Mouse (Mus musculus): ENCODE data around the gene Ncoa6. TPM values are rescaled to one million over a fixed set of nuclear protein-coding genes. Genes with fewer than 3 reads are reported as not detected.
"Not testable (repeated sequence)": the region's sequence is repeated elsewhere in the genome, so short reads cannot be mapped to it uniquely, and the experiment has no call there.

Ncoa6 gene
- polyA plus RNA-seq, 1 experiment: 44.1 TPM

DNA sequence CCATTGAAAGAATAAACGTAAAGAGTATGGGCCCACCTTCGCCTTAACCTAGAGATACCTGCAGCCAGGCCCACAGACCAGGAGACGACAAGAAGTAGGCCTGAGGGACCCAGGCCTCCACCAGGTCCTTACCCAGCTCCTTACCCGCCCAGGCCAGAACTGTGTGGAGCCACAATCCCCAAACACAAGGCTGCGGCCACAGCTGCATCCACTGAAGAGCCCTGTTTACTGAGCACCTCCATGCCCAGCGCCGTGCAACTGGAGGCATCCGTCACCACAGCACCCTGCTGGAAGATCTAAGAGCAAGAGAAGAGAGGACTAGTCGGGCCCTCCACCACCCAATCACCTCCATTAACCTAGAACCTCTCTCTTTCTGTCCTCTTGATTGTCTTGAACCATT lies 32.1 kb upstream of the Ncoa6 start:
- H3K4me3 ChIP-seq (ENCODE audit: insufficient read depth, low read depth, low read length): no peak overlapping the region
- peaks cover 28% of the 10 kb centered on the region for H3K4me1 ChIP-seq (ENCODE audit: control insufficient read depth, insufficient read depth, low read length)
- H3K27ac ChIP-seq (ENCODE audit: insufficient read depth, low read depth, low read length): no peak overlapping the region
- TF ChIP-seq CTCF (IDR thresholded peaks at IDR 0.05; ENCODE audit: insufficient read depth, low read depth, low read length) (no peak), POLR2A (IDR thresholded peaks at IDR 0.05; ENCODE audit: insufficient read depth, low read depth, low read length) (no peak)
- WGBS: 93% methylated on average over 9 of the region's 9 CpGs

DNA sequence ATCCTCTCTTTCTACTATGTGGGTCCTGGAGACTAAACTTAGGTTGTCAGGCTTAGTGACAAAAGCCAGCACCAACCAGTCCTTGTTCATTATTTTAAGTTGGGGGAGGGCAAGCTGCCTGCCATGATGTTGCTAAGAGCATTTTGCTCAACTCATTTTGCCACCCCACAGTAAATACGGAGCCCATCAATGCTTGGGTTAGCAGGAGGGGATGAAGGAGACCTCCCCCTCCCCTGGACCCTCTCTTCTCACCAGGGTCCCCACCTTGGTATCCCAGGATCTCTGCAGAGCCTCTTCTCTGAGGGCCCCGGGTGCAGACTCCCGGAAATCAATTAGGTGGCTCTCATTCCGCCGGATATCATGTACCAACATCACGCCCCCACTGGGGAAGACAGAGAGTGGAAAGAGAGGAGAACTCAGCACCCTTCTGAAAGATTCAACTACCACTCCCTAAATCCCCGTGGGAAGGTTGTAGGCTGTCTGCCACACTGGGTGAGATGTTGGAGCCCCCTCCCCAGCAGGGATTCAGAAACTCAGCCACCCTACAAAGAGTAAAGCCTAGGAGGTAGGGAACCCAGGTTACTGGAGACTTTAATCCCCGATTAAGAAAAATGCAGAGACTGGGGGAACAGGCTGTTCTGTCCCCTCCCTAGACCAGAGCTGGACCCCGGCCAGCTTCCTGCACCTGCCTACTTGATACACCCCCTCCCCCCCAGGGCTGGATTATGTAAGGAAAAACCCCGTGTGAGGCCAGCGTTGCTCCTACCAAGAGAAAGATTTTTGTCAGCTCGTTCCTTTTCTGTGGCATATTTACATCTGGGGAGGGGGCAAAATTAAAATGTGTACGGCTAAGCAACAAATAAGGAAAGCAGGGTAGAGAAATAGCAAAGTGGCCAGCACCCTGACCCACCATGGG lies 31.0 kb upstream of the Ncoa6 start:
- Histone ChIP-seq H3K4me1 (ENCODE audit: control insufficient read depth, insufficient read depth, low read length) (peaks cover 28% of the 10 kb centered on the region), H3K27ac (ENCODE audit: insufficient read depth, low read depth, low read length) (no peak overlapping the region), H3K4me3 (ENCODE audit: insufficient read depth, low read depth, low read length) (no peak overlapping the region)
- no peak for TF ChIP-seq POLR2A (IDR thresholded peaks at IDR 0.05; ENCODE audit: insufficient read depth, low read depth, low read length)
- 32% methylated on average over 13 of the region's 13 CpGs for WGBS

DNA sequence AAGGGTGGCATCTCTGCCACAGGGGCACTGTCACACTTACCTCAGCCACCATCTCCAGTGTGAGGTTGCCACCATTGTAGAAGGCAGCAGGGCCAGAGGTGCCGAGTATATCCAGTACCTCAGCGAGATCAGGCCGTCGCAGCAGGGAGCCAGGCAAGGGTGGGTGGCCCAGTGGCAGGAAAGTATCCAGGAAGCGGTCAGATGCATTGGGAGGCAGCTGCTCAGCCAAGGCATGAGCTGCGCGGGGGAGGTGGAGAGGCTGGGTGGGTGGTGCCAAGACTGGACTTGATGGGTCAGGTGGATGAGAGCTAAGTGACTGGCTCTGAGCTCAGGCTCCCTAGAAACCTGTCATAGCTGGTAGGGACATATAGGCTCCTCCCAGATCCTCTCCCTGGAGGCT lies 28.9 kb upstream of the Ncoa6 start:
- Histone ChIP-seq H3K4me3 (ENCODE audit: insufficient read depth, low read depth, low read length) (no peak overlapping the region), H3K4me1 (ENCODE audit: control insufficient read depth, insufficient read depth, low read length) (peaks cover 22% of the 10 kb centered on the region), H3K27ac (ENCODE audit: insufficient read depth, low read depth, low read length) (no peak overlapping the region)
- 81% methylated on average over 7 of the region's 7 CpGs for WGBS
- no peak for TF ChIP-seq CTCF (IDR thresholded peaks at IDR 0.05; ENCODE audit: insufficient read depth, low read depth, low read length)
- TF ChIP-seq POLR2A (IDR thresholded peaks at IDR 0.05; ENCODE audit: insufficient read depth, low read depth, low read length): no peak

DNA sequence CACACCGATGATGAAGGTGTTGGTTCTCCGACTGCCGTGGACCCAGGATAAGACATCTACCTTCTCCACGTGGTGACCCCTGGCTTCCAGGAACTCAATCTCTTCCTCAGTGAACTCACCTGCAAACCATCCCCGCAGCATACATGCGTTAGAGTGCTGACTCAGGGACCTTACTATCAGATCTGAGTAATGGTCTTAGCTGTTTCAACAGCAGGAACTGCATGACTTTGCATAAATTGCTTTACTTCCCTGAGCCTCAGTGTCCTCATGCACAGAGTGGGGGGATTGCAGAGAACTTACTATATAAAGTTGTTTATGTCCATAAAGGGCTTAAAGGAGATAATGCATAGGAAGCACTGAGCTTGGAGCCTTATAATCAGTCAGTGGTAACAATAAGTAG lies 17.3 kb upstream of the Ncoa6 start:
- 93% methylated on average over 6 of the region's 6 CpGs for whole genome bisulfite sequencing
- TF ChIP-seq CTCF (IDR thresholded peaks at IDR 0.05; ENCODE audit: insufficient read depth, low read depth, low read length) (no peak), POLR2A (IDR thresholded peaks at IDR 0.05; ENCODE audit: insufficient read depth, low read depth, low read length) (no peak)

GRCm38 (mm10) chr2:155482021-155482420 lies 8.3 kb upstream of the Ncoa6 start:
- no peak overlapping the region for H3K27ac ChIP-seq (ENCODE audit: insufficient read depth, low read depth, low read length)
- TF ChIP-seq CTCF (IDR thresholded peaks at IDR 0.05; ENCODE audit: insufficient read depth, low read depth, low read length): no peak
- no peak for TF ChIP-seq POLR2A (IDR thresholded peaks at IDR 0.05; ENCODE audit: insufficient read depth, low read depth, low read length)
- H3K4me3 ChIP-seq (ENCODE audit: insufficient read depth, low read depth, low read length): no peak overlapping the region
- 45% methylated on average over 3 of the region's 3 CpGs for WGBS
- H3K4me1 ChIP-seq (ENCODE audit: control insufficient read depth, insufficient read depth, low read length): no peaks in the 10 kb centered on the region

More for the DNA sequence above, 17.3 kb upstream of the Ncoa6 start:
- no peak overlapping the region for H3K4me3 ChIP-seq (ENCODE audit: insufficient read depth, low read depth, low read length)
- H3K4me1 ChIP-seq (ENCODE audit: control insufficient read depth, insufficient read depth, low read length): no peaks in the 10 kb centered on the region
- no peak overlapping the region for H3K27ac ChIP-seq (ENCODE audit: insufficient read depth, low read depth, low read length)

DNA sequence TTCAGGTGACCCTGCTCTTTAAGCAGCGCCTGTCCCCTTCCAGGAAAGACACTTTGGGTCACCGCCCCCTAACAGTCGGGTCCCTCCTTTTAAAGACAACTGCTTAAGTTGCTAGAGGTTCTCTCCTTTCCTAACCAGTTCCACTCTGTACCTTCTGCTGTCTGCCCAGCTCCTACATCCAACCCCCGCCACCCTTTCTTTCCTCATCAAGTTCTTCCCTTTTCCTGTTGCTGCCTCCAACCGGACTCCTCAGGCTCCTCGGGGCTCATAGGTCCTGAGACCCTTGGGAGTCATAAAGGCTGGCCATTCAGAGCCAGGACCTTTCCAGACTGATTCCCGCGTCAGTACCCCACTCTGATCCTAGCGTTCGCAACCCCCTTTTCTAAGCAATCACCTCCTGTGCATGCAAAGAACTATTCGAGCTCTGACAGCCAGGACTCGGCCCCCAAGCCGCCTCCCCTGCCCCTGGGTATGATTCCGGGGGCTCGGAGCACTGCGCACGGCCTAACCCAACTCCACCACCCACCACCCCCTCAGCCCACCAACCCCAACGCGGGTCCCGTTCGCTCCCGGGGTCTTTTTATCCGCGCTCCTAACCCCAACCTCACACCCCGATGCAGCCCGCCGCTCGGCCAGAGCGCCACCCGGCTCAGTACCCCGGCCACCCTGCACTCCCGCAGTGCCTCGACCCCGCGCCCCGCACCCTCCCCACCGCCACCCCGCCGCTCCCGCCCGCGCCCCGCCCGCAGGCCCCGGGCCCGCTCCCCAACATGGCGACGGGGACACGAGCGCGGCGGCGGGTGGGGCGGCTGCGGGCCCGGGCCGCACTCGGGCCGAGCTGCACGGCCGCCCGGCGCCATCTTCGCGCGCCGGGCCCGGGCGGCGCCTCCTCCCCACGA lies 774 bp downstream of the Ncoa6 start:
- Histone ChIP-seq H3K4me3 (ENCODE audit: insufficient read depth, low read depth, low read length) (peak overlapping the region; percentile 100), H3K27ac (ENCODE audit: insufficient read depth, low read depth, low read length) (peak overlapping the region; percentile 86), H3K4me1 (ENCODE audit: control insufficient read depth, insufficient read depth, low read length) (0 out of 2 replicates have a peak, but pooled peaks cover 3% of the 10 kb centered on the region)
- WGBS: 3% methylated on average over 65 of the region's 71 CpGs
- TF ChIP-seq POLR2A (IDR thresholded peaks at IDR 0.05; ENCODE audit: insufficient read depth, low read depth, low read length): no peak
- TF ChIP-seq CTCF (IDR thresholded peaks at IDR 0.05; ENCODE audit: insufficient read depth, low read depth, low read length): no peak

GRCm38 (mm10) chr2:155466861-155467260 lies 6.8 kb downstream of the Ncoa6 start:
- WGBS: 89% methylated on average over 1 of the region's 1 CpGs
- no peak overlapping the region for H3K4me3 ChIP-seq (ENCODE audit: insufficient read depth, low read depth, low read length)
- TF ChIP-seq POLR2A (IDR thresholded peaks at IDR 0.05; ENCODE audit: insufficient read depth, low read depth, low read length) (no peak), CTCF (IDR thresholded peaks at IDR 0.05; ENCODE audit: insufficient read depth, low read depth, low read length) (no peak)
- H3K27ac ChIP-seq (ENCODE audit: insufficient read depth, low read depth, low read length): no peak overlapping the region
- H3K4me1 ChIP-seq (ENCODE audit: control insufficient read depth, insufficient read depth, low read length): no peaks in the 10 kb centered on the region

DNA sequence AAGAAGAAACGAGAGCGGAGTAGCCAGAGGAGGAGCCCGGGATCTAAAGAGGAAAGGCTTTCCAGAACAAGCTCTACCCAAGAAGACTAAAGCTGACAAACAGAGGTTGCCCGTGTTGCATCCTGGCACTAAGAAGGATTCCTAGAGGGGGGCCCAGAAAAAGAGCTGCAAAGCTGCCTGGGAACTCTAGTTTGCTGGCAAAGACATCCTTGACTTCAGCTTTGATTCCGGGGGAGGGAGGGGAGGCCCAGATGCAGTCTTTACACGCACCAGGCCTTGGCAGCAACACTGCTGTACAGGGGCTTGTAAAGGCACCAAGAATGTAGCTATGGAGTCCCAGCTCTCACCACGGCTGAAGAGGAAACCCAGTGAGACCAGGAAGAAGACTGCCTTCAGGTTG lies 20.1 kb downstream of the Ncoa6 start:
- 36% methylated on average over 7 of the region's 7 CpGs for WGBS
- TF ChIP-seq POLR2A (IDR thresholded peaks at IDR 0.05; ENCODE audit: insufficient read depth, low read depth, low read length) (no peak), CTCF (IDR thresholded peaks at IDR 0.05; ENCODE audit: insufficient read depth, low read depth, low read length) (no peak)
- Histone ChIP-seq H3K27ac (ENCODE audit: insufficient read depth, low read depth, low read length) (no peak overlapping the region), H3K4me1 (ENCODE audit: control insufficient read depth, insufficient read depth, low read length) (peaks cover 5% of the 10 kb centered on the region), H3K4me3 (ENCODE audit: insufficient read depth, low read depth, low read length) (no peak overlapping the region)

DNA sequence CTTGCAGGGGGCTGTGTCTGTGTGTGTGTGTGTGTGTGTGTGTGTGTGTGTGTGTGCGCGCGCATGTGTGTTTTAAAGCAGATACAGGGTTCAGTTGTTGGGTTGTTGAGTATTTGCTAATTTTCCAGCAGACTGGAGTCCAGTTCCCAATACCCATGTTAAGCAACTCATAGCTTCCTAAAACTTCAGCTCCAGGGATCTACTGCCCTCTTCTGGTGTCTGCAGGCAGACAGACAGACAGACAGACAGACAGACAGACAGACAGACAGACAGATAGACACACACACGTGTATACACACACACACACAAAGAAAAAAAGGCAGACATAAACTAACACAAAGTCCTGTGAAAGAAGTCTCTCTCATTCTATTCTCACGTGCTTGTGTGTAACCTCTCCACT lies 22.4 kb downstream of the Ncoa6 start:
- peaks cover 5% of the 10 kb centered on the region for H3K4me1 ChIP-seq (ENCODE audit: control insufficient read depth, insufficient read depth, low read length)
- H3K4me3 ChIP-seq (ENCODE audit: insufficient read depth, low read depth, low read length): no peak overlapping the region
- TF ChIP-seq CTCF (IDR thresholded peaks at IDR 0.05; ENCODE audit: insufficient read depth, low read depth, low read length) (no peak), POLR2A (IDR thresholded peaks at IDR 0.05; ENCODE audit: insufficient read depth, low read depth, low read length) (no peak)
- 84% methylated on average over 5 of the region's 5 CpGs for WGBS
- no peak overlapping the region for H3K27ac ChIP-seq (ENCODE audit: insufficient read depth, low read depth, low read length)

- H3K4me3 ChIP-seq (ENCODE audit: insufficient read depth, low read depth, low read length): not testable (repeated sequence)
- WGBS: 100% methylated on average over 1 of the region's 1 CpGs
Observed at GRCm38 (mm10) chr2:155447906-155448305, 25.8 kb downstream of the Ncoa6 start.

More at GRCm38 (mm10) chr2:155447906-155448305, 25.8 kb downstream of the Ncoa6 start:
- H3K27ac ChIP-seq (ENCODE audit: insufficient read depth, low read depth, low read length); H3K4me1 ChIP-seq (ENCODE audit: control insufficient read depth, insufficient read depth, low read length): not testable (repeated sequence)
